Mouse (Mus musculus): ENCODE results near the gene Isca2. TPM values are rescaled to one million over a fixed set of nuclear protein-coding genes. Genes with fewer than 3 reads are reported as not detected.

Gene Isca2
- 118 and 129 TPM in 2 replicates for polyA plus RNA-seq (2021; fragmentation: Nextera tagmentation)
- long read RNA-seq, experiment 1, transcript Isca2-201 (4 exons, 883 nt): major isoform, 23 of 62 reads
- long read RNA-seq, experiment 1, transcript Isca2-203 (3 exons, 485 nt): minor isoform, 9 of 62 reads
- long read RNA-seq, experiment 1, transcript Isca2-208 (4 exons, 727 nt): minor isoform, 19 of 62 reads
- long read RNA-seq, experiment 1, transcript Isca2-206 (3 exons, 374 nt): minor isoform, 5 of 62 reads
- long read RNA-seq, experiment 1, partial matches to known transcripts: 1 of 62 reads
- long read RNA-seq, experiment 1, other reads (novel, unspliced or antisense): 1 of 62 reads
- long read RNA-seq, experiment 2, transcript Isca2-205 (2 exons, 1,588 nt): minor isoform, 8 of 51 reads
- long read RNA-seq, experiment 2, transcript Isca2-209 (2 exons, 843 nt): major isoform, 19 of 51 reads
- long read RNA-seq, experiment 2, transcript Isca2-201 (4 exons, 883 nt): minor isoform, 10 of 51 reads
- long read RNA-seq, experiment 2, partial matches to known transcripts: 2 of 51 reads
- long read RNA-seq, experiment 2, other reads (novel, unspliced or antisense): 1 of 51 reads

GRCm38 (mm10) chr12:84772726-84773441 lies at the start of gene Isca2, which contains the start of gene Npc2:
Isca2 (plus strand) TSS chr12:84773251.
Npc2 (minus strand) TSS chr12:84773152.

Other genes with a start within 250 kb of the Isca2 start
- 0.06 TPM in 1 of 2 replicates, not detected in the other for gene Vsx2, start 203.5 kb upstream of the Isca2 start, polyA plus RNA-seq (2021; fragmentation: Nextera tagmentation)
- gene Abcd4, start 155.8 kb upstream of the Isca2 start, polyA plus RNA-seq (2021; fragmentation: Nextera tagmentation): 8.9 and 9.9 TPM in 2 replicates
- 0.09 TPM in 1 of 2 replicates, not detected in the other for gene Vrtn, start 132.2 kb upstream of the Isca2 start, polyA plus RNA-seq (2021; fragmentation: Nextera tagmentation)
- gene Syndig1l, start 74.4 kb upstream of the Isca2 start, polyA plus RNA-seq (2021; fragmentation: Nextera tagmentation): 1.1 and 1.4 TPM in 2 replicates
- 61.3 and 83.7 TPM in 2 replicates for gene Npc2, start 99 bp upstream of the Isca2 start, polyA plus RNA-seq (2021; fragmentation: Nextera tagmentation)
- not detected in 2 replicates for gene Ltbp2, start 103.3 kb downstream of the Isca2 start, polyA plus RNA-seq (2021; fragmentation: Nextera tagmentation)
- gene Fcf1, start 197.6 kb downstream of the Isca2 start, polyA plus RNA-seq (2021; fragmentation: Nextera tagmentation): 60.9 and 71.6 TPM in 2 replicates
- gene Arel1, start 197.6 kb downstream of the Isca2 start, polyA plus RNA-seq (2021; fragmentation: Nextera tagmentation): 13.1 TPM in 2 replicates
- gene Ylpm1, start 223.1 kb downstream of the Isca2 start, polyA plus RNA-seq (2021; fragmentation: Nextera tagmentation): 13.2 and 14.0 TPM in 2 replicates